Mouse (Mus musculus) testis, adult 2 months (tissue): ENCODE measurements around the gene Tnnt1.

Experiments
- CTCF ChIP-seq: fragments of 200-500 bp; IDR thresholded peaks from 2 replicates; pipeline ENCODE4 v1.5.1; 2012; ENCODE audit warnings: low read depth, mild to moderate bottlenecking, inconsistent platforms, low read length, moderate library complexity; ENCODE audit not compliant: control insufficient read depth, insufficient read depth, insufficient replicate concordance
- POLR2A ChIP-seq: fragments of 200-500 bp; IDR thresholded peaks from 2 replicates; pipeline ENCODE4 v1.6.1; 2012; ENCODE audit warnings: low read depth, mild to moderate bottlenecking, inconsistent platforms, low read length, moderate library complexity; ENCODE audit not compliant: control insufficient read depth

- no peak for TF ChIP-seq POLR2A
- TF ChIP-seq CTCF, result no peak
Measured at GRCm38 (mm10) chr7:4467801-4468200, 48.4 kb downstream of the Tnnt1 start.
